Mouse (Mus musculus) frontal cortex, postnatal 36 days (tissue): Measurements from ENCODE around the gene Snx12.

Experiments used
- DNase-seq, 2 experiments: peaks; one replicate each; pipeline ENCODE4 v3.0.0; 2022; ENCODE audit warnings: low spot score in 2 of 2

Snx12 gene

GRCm38 (mm10) chrX:101221834-101222795 is at the start of gene Snx12:
Snx12 (minus strand) TSS chrX:101222563.
- DNase-seq: peak; percentile 84 to 93

- DNase-seq: no peak
Measured at GRCm38 (mm10) chrX:101268755-101269124, 46.4 kb upstream of the Snx12 start, which contains the start of gene Gm20489. Gm20489 (minus strand) TSS chrX:101269023.

- DNase-seq: no peak
Measured at GRCm38 (mm10) chrX:101268025-101268754, 45.8 kb upstream of the Snx12 start, which contains the start of gene Il2rg. Il2rg (minus strand) TSS chrX:101268255.

DNA sequence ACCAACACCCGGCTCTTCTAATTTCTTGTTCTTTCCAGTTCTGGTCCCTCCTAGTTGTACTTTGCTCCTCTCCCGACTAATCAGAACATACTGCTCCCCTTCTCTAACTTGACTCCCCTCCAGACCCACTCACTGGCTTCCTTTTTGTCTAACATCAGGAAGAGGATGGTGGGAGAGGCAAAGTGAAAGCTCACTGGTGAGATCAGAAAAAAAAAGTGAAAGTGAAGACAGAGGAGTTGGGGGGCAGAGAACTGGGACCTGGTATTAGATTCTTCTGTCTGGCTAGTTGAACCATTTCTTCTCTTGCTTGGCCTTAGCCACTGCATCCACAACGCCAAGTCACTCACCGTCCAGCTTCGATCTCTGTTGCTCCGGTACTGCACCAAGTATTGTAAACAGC is 44.3 kb upstream of the Snx12 start:
- DNase-seq: no peak

GRCm38 (mm10) chrX:101263892-101264291 is 41.5 kb upstream of the Snx12 start, which contains the start of gene Gm614:
Gm614 (minus strand) TSS chrX:101263992.
- DNase-seq: no peak

DNA sequence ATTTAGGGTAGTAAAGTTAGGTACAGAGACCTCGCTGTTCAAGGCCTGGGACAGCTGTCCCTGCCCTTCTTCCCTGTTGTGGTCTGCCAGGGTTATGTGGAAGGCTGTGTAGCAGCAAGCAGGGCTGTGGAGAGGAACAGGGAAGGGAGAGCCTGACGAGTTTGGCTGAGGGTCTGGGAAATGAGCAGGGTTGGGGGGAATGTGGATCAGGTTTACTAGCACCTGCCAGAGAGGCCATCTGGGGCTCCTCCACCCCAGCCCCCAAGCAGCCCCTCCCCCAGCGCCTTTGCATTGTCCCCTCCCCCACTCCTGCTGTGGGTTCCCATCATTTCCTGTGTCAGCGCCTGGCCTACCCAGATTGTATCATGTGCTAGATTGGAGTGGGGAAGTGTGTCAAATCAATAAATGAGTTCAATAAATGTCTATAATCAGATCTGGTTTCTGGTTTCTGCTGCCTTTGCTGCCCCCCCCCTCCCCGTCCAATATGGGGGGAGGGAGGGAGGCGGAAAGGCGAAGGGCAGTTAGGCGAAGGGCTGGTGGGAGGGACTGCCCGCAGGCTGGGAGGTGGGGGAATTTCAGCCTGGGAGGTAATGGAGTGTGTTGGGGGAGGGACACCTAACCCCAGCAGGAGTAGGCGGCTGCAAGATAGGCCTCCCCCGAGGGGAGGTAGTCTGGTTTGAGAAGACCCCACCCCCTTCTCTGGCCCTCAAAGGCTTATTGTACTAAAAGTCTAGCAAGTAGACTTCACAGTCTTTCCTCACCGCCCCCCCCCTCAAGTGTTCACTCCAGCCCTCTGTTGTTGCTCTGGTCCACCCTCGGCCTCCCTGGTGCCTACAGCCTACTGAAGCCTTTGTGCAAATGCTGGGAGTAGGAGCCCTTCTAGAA is 38.3 kb upstream of the Snx12 start:
- no peak for DNase-seq

DNA sequence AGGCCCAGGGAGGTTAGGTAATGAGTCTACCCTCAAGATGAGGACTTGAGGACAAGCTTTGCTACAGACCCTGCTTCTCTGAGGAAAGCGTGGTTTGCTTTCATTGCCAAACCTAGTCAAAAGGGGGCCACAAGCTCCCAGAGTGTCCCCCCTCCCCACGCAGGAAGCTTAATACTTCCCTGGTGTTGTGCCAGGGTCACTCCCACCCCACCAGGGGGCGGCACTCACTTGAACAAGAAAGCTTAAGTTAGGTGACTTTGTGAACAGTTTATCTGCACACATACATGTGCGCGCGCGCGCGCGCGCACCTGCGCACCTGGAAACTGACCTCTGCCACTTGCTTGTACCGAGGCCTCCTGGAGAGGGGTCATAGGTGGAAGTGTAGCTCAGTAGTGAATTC is 34.2 kb upstream of the Snx12 start:
- no peak for DNase-seq

GRCm38 (mm10) chrX:101254740-101255139 is 32.4 kb upstream of the Snx12 start:
- DNase-seq: no peak

DNA sequence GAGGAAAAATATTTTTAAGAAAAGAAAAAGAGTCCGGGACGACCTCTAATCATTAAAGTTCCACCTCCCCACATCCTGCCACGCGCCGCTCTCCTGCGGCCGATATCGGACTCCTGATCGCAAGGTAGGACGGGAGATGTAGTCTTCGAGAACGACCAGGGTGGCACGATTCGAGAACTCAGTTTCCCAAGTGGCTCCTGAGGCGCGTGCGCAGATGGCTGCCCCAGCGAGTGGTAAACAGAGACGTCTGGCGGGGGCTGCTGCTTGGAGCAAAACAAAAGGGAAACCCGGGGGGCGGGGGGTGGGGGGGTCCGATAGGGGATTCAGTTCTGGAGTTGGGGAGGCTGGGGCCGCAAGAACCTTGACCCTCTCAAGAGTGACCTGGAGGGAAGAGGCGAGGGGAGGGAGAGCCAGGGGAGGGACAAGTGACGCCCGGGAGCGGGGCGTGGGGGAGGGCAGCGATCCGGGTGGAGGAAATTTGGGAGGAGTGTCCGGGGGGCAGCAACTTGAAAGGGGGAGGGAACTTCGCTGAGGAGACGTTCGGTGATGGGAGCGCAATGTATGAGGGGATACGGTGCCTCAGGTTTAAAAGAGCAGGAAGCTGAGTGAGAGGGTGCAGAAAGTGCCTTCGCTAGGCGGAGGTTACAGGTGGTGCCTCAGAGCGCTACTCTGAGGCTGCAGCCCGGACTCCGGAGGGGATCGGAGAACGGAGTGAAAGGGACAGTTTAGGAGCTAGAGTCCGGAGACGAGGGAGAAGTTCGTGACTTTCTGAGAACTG is 31.8 kb upstream of the Snx12 start, which contains the start of gene Foxo4:
Gene Foxo4 (plus strand): TSS at position 577 of the 778 bp plus-strand sequence.
- peak; percentile 71 to 80 for DNase-seq

DNA sequence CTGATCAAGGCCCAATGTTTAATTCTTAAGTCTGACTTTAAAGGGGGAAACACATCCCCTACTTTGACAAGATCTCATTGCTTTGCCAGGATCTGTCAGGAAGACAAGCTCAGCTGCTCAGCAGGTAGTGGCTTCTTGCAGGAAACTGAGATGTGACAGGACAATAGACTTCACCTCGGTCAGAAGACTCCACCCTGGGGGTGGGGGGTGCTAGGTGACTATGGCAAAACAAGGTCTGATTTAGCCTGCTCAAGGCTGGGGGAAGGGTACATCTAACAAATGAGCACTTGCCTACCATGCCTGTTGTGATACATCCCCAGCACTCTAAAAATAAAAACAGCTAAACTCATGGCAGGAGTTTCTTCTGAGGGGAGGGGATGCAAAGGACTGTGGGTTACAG is 22.6 kb upstream of the Snx12 start:
- DNase-seq: no peak

- no peak for DNase-seq
Measured at GRCm38 (mm10) chrX:101222796-101223162, 416 bp upstream of the Snx12 start.

DNA sequence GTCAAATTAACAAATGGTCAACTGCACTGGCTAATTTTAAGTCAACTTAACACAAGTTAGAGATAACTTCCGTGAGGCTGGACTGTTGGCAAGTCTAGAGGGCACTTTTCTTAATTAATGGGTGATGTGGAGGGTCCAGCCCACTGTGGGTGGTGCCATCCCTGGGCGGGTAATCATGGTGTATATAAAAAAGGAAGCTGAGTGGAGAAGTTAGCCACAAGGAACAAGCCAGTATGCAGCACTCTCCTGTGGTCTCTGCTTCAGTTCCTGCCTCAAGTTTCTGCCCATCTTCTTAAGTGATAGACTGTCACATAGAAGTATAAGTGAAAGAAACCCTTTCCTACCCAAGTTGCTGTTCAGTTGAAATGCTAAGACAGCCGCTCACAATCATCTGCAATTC is 33.1 kb downstream of the Snx12 start:
- DNase-seq: no peak

DNA sequence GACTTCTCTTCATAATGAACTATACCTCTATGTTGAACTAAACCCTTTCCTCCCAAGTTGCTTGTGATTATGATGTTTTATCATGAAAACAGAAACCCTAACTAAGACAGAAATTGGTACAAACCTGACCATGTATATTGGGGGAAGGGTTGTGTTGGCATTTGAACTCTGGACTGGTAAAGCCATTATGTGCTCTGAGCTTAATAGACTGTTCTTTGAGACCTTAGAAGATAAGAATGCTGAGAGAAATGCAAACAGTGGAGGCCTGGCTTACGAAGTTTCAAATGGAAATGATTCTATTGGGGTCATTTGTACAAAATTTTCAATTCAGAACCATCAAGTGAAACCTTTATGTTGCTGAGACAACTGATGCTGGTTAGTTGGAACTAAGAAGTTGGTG is 34.7 kb downstream of the Snx12 start:
- no peak for DNase-seq

DNA sequence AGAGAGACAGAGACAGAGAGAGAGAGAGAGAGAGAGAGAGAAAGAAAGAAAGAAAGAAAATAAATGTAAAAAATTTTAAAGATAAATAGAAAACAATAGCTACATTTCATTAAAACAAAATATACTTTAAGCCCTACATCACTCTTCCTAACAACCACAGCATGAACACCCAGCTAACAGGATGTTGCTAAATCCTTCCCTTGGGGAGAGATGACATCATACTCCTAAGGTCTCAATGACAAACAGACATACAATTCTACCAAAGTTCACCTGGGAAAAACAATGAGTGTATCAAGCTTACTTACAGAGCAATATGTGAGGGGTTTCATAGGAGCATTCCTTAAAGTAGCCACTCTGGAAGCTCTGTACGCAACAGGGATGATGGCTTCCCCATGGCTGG is 49.0 kb downstream of the Snx12 start:
- DNase-seq: no peak

DNA sequence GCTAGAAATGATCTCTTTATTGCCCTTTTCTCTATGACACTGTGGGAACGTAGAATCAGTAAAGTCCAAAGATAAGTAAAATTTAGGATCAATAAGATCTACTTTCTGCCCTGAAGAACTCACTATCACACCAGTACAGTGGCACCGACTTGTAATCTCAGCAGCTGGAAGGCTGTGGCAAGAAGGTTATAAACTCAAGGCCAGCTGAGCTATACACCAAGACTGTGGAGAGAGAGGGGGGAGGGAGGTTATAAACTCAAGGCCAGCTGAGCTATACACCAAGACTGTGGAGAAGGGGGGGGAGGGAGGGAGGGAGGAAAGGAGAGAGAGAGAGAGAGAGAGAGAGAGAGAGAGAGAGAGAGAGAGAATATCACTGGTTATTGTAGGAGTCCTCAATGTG is 53.9 kb downstream of the Snx12 start:
- DNase-seq: no peak

- no peak for DNase-seq
Measured at GRCm38 (mm10) chrX:101163739-101164138, 58.6 kb downstream of the Snx12 start.

- DNase-seq: no peak
Measured at GRCm38 (mm10) chrX:101163278-101163677, 59.1 kb downstream of the Snx12 start.

DNA sequence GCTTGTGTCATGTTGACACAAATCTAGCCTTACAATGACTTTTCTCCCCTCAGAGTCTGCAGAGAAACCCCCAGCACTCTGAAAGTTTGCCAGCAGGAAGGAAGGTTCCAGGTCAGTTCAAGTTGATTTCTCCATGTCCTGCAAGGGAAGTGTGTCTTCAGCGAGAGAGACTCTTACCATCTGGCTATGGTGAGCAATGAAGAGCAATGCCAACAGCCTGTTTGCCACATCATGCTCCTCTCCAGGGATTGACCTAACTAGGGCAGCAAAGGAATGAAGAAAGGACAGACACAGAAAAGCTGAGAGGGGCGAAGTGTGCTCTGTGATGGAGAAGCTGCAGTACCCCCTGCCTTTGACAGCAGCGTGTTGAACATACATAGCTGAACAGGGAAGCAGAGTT is 59.8 kb downstream of the Snx12 start:
- DNase-seq: no peak

DNA sequence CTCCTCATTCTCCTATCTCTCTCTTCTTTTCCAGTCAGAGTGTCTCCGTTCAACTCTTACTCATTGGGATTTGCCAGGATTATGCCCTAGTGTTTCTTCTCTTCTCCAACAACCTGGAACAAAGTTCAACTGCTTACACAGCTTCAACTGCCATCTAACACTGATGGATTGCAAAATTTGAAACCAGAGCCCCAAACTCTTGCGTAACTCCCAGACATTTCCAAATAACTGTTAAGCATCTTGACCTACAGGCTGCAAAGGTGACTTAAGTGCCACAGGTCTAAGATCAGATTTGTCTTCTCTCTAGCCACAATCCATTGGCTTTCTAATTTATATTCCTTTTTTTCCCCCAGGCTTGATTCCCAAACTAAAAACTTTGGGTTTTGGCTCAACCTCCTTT is 64.9 kb downstream of the Snx12 start:
- no peak for DNase-seq

- DNase-seq: no peak
Measured at GRCm38 (mm10) chrX:101156369-101156768, 66.0 kb downstream of the Snx12 start.

- DNase-seq: no peak
Measured at GRCm38 (mm10) chrX:101147506-101147905, 74.9 kb downstream of the Snx12 start.
